Mouse (Mus musculus) A20 (cell line): Measurements from ENCODE around the gene Lig1.

Source experiments
- DNase-seq: peaks from one replicate; pipeline ENCODE4 v3.0.0-alpha.2; 2011; ENCODE audit warnings: low read depth, low spot score

Lig1 gene

GRCm38 (mm10) chr7:13310493-13311199 lies 33.6 kb downstream of the Lig1 start:
- DNase-seq: no peak

- DNase-seq: no peak
Observed at GRCm38 (mm10) chr7:13311401-13311800, 34.3 kb downstream of the Lig1 start.

- no peak for DNase-seq
Observed at GRCm38 (mm10) chr7:13314095-13314597, 37.1 kb downstream of the Lig1 start.

GRCm38 (mm10) chr7:13321424-13321823 lies 44.3 kb downstream of the Lig1 start:
- no peak for DNase-seq

- no peak for DNase-seq
Observed at GRCm38 (mm10) chr7:13324316-13324715, 47.2 kb downstream of the Lig1 start, which contains the start of gene Pla2g4c. Gene Pla2g4c, plus strand, starts transcription at chr7:13324655.

GRCm38 (mm10) chr7:13330575-13330974 lies 53.5 kb downstream of the Lig1 start:
- DNase-seq: no peak

GRCm38 (mm10) chr7:13355943-13356342 lies 78.9 kb downstream of the Lig1 start:
- no peak for DNase-seq
